ENCODE assay signal across 14 mouse cellular contexts in genomic region chr16:94317752-94318151, GRCm38 (mm10). TPM values are rescaled to one million over a fixed set of nuclear protein-coding genes. Genes with fewer than 3 reads are reported as not detected.
A peak's percentile ranks its signal among the peaks of the same experiment; 100 is the strongest.
DNase-seq lines count a peak whose midpoint lies in the region; ATAC-seq lines count a peak whose summit lies in the region.
"Had no signal": no experiment of that assay in that cellular context is flagged by ENCODE, and none has a peak within 500 bp of the region (broad histone marks: within the 10 kb centered on the region; RNA-seq: fewer than 3 reads in every experiment).

No protein-coding gene starts in this region.

- H3K36me3 ChIP-seq in lung, embryonic 15.5 days, result no peaks in the 10 kb centered on the region
- no peaks in the 10 kb centered on the region for H3K36me3 ChIP-seq in forebrain, embryonic 13.5 days (ENCODE audit: poor library complexity, severe bottlenecking)
- H3K36me3 ChIP-seq: liver, embryonic 12.5 days had no signal

- H3K9me3 ChIP-seq in lung, embryonic 15.5 days, result no peaks in the 10 kb centered on the region
- no peaks in the 10 kb centered on the region for H3K9me3 ChIP-seq in forebrain, embryonic 13.5 days (replicated peaks)
- H3K9me3 ChIP-seq: liver, embryonic 12.5 days had no signal

- H3K4me3 ChIP-seq in lung, embryonic 15.5 days, result no peak overlapping the region
- H3K4me3 ChIP-seq in forebrain, embryonic 13.5 days, result no peak overlapping the region
- H3K4me3 ChIP-seq: left cerebral cortex, adult 2 months; liver, embryonic 12.5 days had no signal

- intact Hi-C loops in heart, postnatal 25 days (cut with DNase I), result no loop called here
- intact Hi-C loops in left cerebral cortex, postnatal 10 days (cut with DNase I), result no loop called here

- H3K27ac ChIP-seq in lung, embryonic 15.5 days, result peak overlapping the region; percentile 7; the same call in 1 of the 2 replicates
- H3K27ac ChIP-seq in forebrain, embryonic 13.5 days, result no peak overlapping the region
- H3K27ac ChIP-seq: left cerebral cortex, adult 2 months; liver, embryonic 12.5 days had no signal

- ATAC-seq in lung, embryonic 15.5 days (ENCODE audit: borderline replicate concordance, extremely low read depth, low FRiP score, low TSS enrichment), result no peak
- no peak for ATAC-seq in forebrain, embryonic 13.5 days
- ATAC-seq: forebrain, postnatal 0 days; liver, embryonic 12.5 days; midbrain, embryonic 16.5 days had no signal

- H3K4me1 ChIP-seq in lung, embryonic 15.5 days, result peaks cover 5% of the 10 kb centered on the region; the same call in 1 of the 2 replicates
- peaks cover 12% of the 10 kb centered on the region for H3K4me1 ChIP-seq in forebrain, embryonic 13.5 days

- no peak overlapping the region for H3K4me2 ChIP-seq in lung, embryonic 15.5 days
- H3K4me2 ChIP-seq in forebrain, embryonic 13.5 days, result no peak overlapping the region
- H3K4me2 ChIP-seq: liver, embryonic 12.5 days had no signal

- WGBS in lung, embryonic 15.5 days, result 47% methylated on average over 5 of the region's 5 CpGs
- 82% methylated on average over 5 of the region's 5 CpGs for WGBS in forebrain, embryonic 13.5 days

- peak; percentile 54 to 78 for DNase-seq in heart, adult 18-20 months
- DNase-seq in heart, postnatal 4 days, result no peak
- DNase-seq in 3T3-L1 (ENCODE audit: low read depth, low spot score), result peak; percentile 52
- DNase-seq in heart, postnatal 25 days (ENCODE audit: low spot score), result peak; percentile 40
- no peak for DNase-seq in left cerebral cortex, postnatal 10 days (ENCODE audit: extremely low spot score in 1 of 2, low spot score in 2 of 2)
- no peak for DNase-seq in embryo, embryonic 9.5 days (ENCODE audit: extremely low spot score)
- DNase-seq: B cell, adult 2 months; cerebellum, postnatal 14 days; forebrain, postnatal 0 days had no signal

- no peak overlapping the region for H3K9ac ChIP-seq in lung, embryonic 15.5 days
- no peak overlapping the region for H3K9ac ChIP-seq in forebrain, embryonic 13.5 days
- H3K9ac ChIP-seq: forebrain, postnatal 0 days; liver, embryonic 12.5 days had no signal

- H3K27me3 ChIP-seq in lung, embryonic 15.5 days, result no peaks in the 10 kb centered on the region
- H3K27me3 ChIP-seq in forebrain, embryonic 13.5 days, result no peaks in the 10 kb centered on the region
- H3K27me3 ChIP-seq: liver, embryonic 12.5 days had no signal

RNA-seq across cellular contexts. Expression of gene Hlcs, which starts 4.4 kb away (rescaled TPM):
- total RNA-seq in heart, adult 18-20 months (2021), result 1 to 10 TPM; 7.3 to 9.1 TPM
- total RNA-seq in heart, postnatal 4 days (2021), result 1 to 10 TPM; 8.0 to 8.2 TPM
- total RNA-seq in heart, postnatal 25 days (2021), result 1 to 10 TPM; 5.0 to 5.7 TPM
- polyA plus RNA-seq in lung, embryonic 15.5 days (2015; fragmentation: Nextera tagmentation; extraction: Ambion mirVana), result 6.9 and 9.1 TPM in 2 replicates
- 10 to 100 TPM; 12.4 to 13.1 TPM for total RNA-seq in left cerebral cortex, postnatal 10 days (2021)
- 9.0 and 9.8 TPM in 2 replicates for polyA plus RNA-seq in forebrain, embryonic 13.5 days (2015; fragmentation: Nextera tagmentation; extraction: Ambion mirVana)

RNA-seq across cellular contexts. Expression of gene Ripply3, which starts 10.5 kb away (rescaled TPM):
- 1 to 10 TPM; 3.7 to 4.0 TPM for total RNA-seq in heart, adult 18-20 months (2021)
- 1 to 10 TPM; 3.7 to 4.5 TPM for total RNA-seq in heart, postnatal 4 days (2021)
- 1 to 10 TPM; 3.9 to 4.3 TPM for total RNA-seq in heart, postnatal 25 days (2021)
- polyA plus RNA-seq in lung, embryonic 15.5 days (2015; fragmentation: Nextera tagmentation; extraction: Ambion mirVana), result 24.4 and 26.5 TPM in 2 replicates
- under 1 TPM in 1 of 2 experiments, not detected in 1; 0.43 TPM for total RNA-seq in left cerebral cortex, postnatal 10 days (2021)
- 2.1 and 2.8 TPM in 2 replicates for polyA plus RNA-seq in forebrain, embryonic 13.5 days (2015; fragmentation: Nextera tagmentation; extraction: Ambion mirVana)

RNA-seq across cellular contexts. Expression of gene Ttc3, which starts 52.7 kb away (rescaled TPM):
- 10 to 100 TPM; 83.9 to 89.1 TPM for total RNA-seq in heart, adult 18-20 months (2021)
- total RNA-seq in heart, postnatal 4 days (2021), result 100 to 1,000 TPM; 156 to 173 TPM
- 10 to 100 TPM; 78.6 to 82.9 TPM for total RNA-seq in heart, postnatal 25 days (2021)
- polyA plus RNA-seq in lung, embryonic 15.5 days (2015; fragmentation: Nextera tagmentation; extraction: Ambion mirVana), result 171 and 177 TPM in 2 replicates
- 100 to 1,000 TPM; 798 to 822 TPM for total RNA-seq in left cerebral cortex, postnatal 10 days (2021)
- polyA plus RNA-seq in forebrain, embryonic 13.5 days (2015; fragmentation: Nextera tagmentation; extraction: Ambion mirVana), result 644 and 681 TPM in 2 replicates

RNA-seq across cellular contexts. Expression of gene Pigp, which starts 53.9 kb away (rescaled TPM):
- 100 to 1,000 TPM; 119 to 125 TPM for total RNA-seq in heart, adult 18-20 months (2021)
- 10 to 100 TPM; 76.7 to 77.5 TPM for total RNA-seq in heart, postnatal 4 days (2021)
- total RNA-seq in heart, postnatal 25 days (2021), result 10 to 100 TPM; 88.2 to 91.8 TPM
- polyA plus RNA-seq in lung, embryonic 15.5 days (2015; fragmentation: Nextera tagmentation; extraction: Ambion mirVana), result 95.9 and 98.0 TPM in 2 replicates
- 10 to 100 TPM; 46.8 to 51.4 TPM for total RNA-seq in left cerebral cortex, postnatal 10 days (2021)
- polyA plus RNA-seq in forebrain, embryonic 13.5 days (2015; fragmentation: Nextera tagmentation; extraction: Ambion mirVana), result 120 and 126 TPM in 2 replicates

Comparison
In these comparisons a context has a peak if more than half of its experiments do, and no peak if none do; other contexts are left out.
1. DNase-seq: peak in heart, adult 18-20 months (2 of 2), 3T3-L1 (single experiment) and heart, postnatal 25 days (single experiment); none in heart, postnatal 4 days (single experiment), left cerebral cortex, postnatal 10 days (0 of 2) and embryo, embryonic 9.5 days (single experiment).
2. RNA of gene Ttc3, which starts 52.7 kb away (total RNA-seq): 798 to 822 TPM in left cerebral cortex, postnatal 10 days; 156 to 173 TPM in heart, postnatal 4 days, 83.9 to 89.1 TPM in heart, adult 18-20 months and 78.6 to 82.9 TPM in heart, postnatal 25 days; every median in the first group is over 4 times any median in the second.